Mouse (Mus musculus): ENCODE results near the gene Ajm1.

DNA sequence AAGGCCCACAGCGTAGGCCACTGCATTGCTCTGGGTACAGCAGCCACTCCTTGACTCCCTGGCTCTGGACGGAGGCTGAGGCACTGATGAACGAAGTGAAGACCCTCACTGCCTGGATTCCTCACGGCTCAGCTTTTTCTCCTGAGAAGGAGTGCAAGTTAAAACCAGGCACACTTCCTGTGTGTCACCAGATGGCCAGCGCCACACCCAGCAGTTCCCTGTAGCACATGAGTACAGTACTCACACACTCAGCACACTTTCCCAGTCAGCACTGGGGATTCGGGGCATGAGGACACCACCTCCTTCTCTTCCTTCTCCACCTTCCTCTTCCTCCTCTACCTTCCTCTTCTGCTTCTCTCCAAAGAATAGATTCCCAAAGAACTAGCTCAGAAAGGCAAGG, 46.3 kb upstream of the Ajm1 start, which contains the start of gene Fcna:
- TF ChIP-seq EP300 (IDR thresholded peaks at IDR 0.05; ENCODE audit: low read depth) (no peak), CTCF (IDR thresholded peaks at IDR 0.05; ENCODE audit: low read depth) (no peak)
